Mouse (Mus musculus) gastrocnemius, adult 2 months (tissue): ENCODE measurements around the gene Kcnn4. TPM values are rescaled to one million over a fixed set of nuclear protein-coding genes. Genes with fewer than 3 reads are reported as not detected.

Source experiments
- DNase-seq: peaks from one replicate; pipeline ENCODE4 v3.0.0; 2022
- H3K27ac ChIP-seq: fragments of 200-600 bp; 2 replicates; pipeline ENCODE4 v1.8.1; 2022; ENCODE audit warnings: mild to moderate bottlenecking
- H3K4me3 ChIP-seq: fragments of 200-600 bp; 2 replicates; pipeline ENCODE4 v1.8.1; 2022; ENCODE audit warnings: mild to moderate bottlenecking, moderate library complexity
- CTCF ChIP-seq: fragments of 200-600 bp; IDR thresholded peaks from 2 replicates; pipeline ENCODE4 v1.8.1; 2022; ENCODE audit warnings: antibody characterized with exemption, mild to moderate bottlenecking, moderate library complexity
- intact Hi-C: fragments of 180-260 bp; cut with DNase I; formaldehyde crosslinking; loops from one replicate; pipeline ENCODE4 v1.15.1; 2025
- total RNA-seq, 2 experiments: library from RNA; stranded (reverse); gene quantifications; 2 replicates each; pipeline ENCODE4 v1.2.3; 2021

Kcnn4 gene
- total RNA-seq, 2 experiments from 2014 or later, result 0.25 to 0.64 TPM

- DNase-seq, result no peak
- intact Hi-C loops, result no loop called here
Observed at GRCm38 (mm10) chr7:24402851-24403250, 32.8 kb downstream of the Kcnn4 start.

GRCm38 (mm10) chr7:24405649-24406048, 35.6 kb downstream of the Kcnn4 start:
- no peak overlapping the region for H3K4me3 ChIP-seq
- intact Hi-C loops, result loop anchor here (2.0 kb wide), 1 partner anchor 41 kb away; no protein-coding TSS in a partner anchor
- DNase-seq, result no peak
- TF ChIP-seq CTCF, result no peak
- no peak overlapping the region for H3K27ac ChIP-seq

More at GRCm38 (mm10) chr7:24402851-24403250, 32.8 kb downstream of the Kcnn4 start:
- TF ChIP-seq CTCF, result peak; percentile 50
- Histone ChIP-seq H3K27ac (no peak overlapping the region), H3K4me3 (no peak overlapping the region)

- H3K4me3 ChIP-seq, result no peak overlapping the region
- H3K27ac ChIP-seq, result peak overlapping the region; percentile 6; the same call in 1 of the 2 replicates
- peak; percentile 68 for DNase-seq
- intact Hi-C loops, result loop anchor here (2.0 kb wide), 1 partner anchor 42 kb away; no protein-coding TSS in a partner anchor
- TF ChIP-seq CTCF, result peak; percentile 88
Observed at GRCm38 (mm10) chr7:24406528-24407344, 36.7 kb downstream of the Kcnn4 start.

- intact Hi-C loops, result no loop called here
- Histone ChIP-seq H3K4me3 (no peak overlapping the region), H3K27ac (no peak overlapping the region)
- TF ChIP-seq CTCF, result no peak
- DNase-seq, result no peak
Observed at GRCm38 (mm10) chr7:24408186-24408585, 38.1 kb downstream of the Kcnn4 start.

GRCm38 (mm10) chr7:24410123-24410522, 40.1 kb downstream of the Kcnn4 start:
- intact Hi-C loops, result no loop called here
- no peak for DNase-seq
- no peak overlapping the region for H3K27ac ChIP-seq
- H3K4me3 ChIP-seq, result no peak overlapping the region
- TF ChIP-seq CTCF, result no peak

GRCm38 (mm10) chr7:24410831-24411230, 40.8 kb downstream of the Kcnn4 start:
- Histone ChIP-seq H3K4me3 (no peak overlapping the region), H3K27ac (no peak overlapping the region)
- DNase-seq, result no peak
- intact Hi-C loops, result no loop called here
- TF ChIP-seq CTCF, result no peak

- Histone ChIP-seq H3K27ac (no peak overlapping the region), H3K4me3 (no peak overlapping the region)
- intact Hi-C loops, result no loop called here
- TF ChIP-seq CTCF, result no peak
- DNase-seq, result no peak
Observed at GRCm38 (mm10) chr7:24413630-24414029, 43.6 kb downstream of the Kcnn4 start.

- intact Hi-C loops, result no loop called here
Observed at GRCm38 (mm10) chr7:24415261-24415660, 45.2 kb downstream of the Kcnn4 start.

GRCm38 (mm10) chr7:24419579-24419978, 49.5 kb downstream of the Kcnn4 start:
- H3K27ac ChIP-seq, result no peak overlapping the region
- TF ChIP-seq CTCF, result no peak
- DNase-seq, result no peak
- no peak overlapping the region for H3K4me3 ChIP-seq
- intact Hi-C loops, result no loop called here

More at GRCm38 (mm10) chr7:24415261-24415660, 45.2 kb downstream of the Kcnn4 start:
- no peak for DNase-seq
- Histone ChIP-seq H3K27ac (no peak overlapping the region), H3K4me3 (no peak overlapping the region)
- TF ChIP-seq CTCF, result no peak

- intact Hi-C loops, result no loop called here
- Histone ChIP-seq H3K27ac (no peak overlapping the region), H3K4me3 (no peak overlapping the region)
- TF ChIP-seq CTCF, result no peak
- no peak for DNase-seq
Observed at GRCm38 (mm10) chr7:24421648-24422047, 51.6 kb downstream of the Kcnn4 start.

- H3K4me3 ChIP-seq, result no peak overlapping the region
- intact Hi-C loops, result no loop called here
- TF ChIP-seq CTCF, result no peak
- DNase-seq, result no peak
- no peak overlapping the region for H3K27ac ChIP-seq
Observed at GRCm38 (mm10) chr7:24422251-24422650, 52.2 kb downstream of the Kcnn4 start.

- Histone ChIP-seq H3K4me3 (no peak overlapping the region), H3K27ac (no peak overlapping the region)
- DNase-seq, result no peak
- intact Hi-C loops, result no loop called here
- TF ChIP-seq CTCF, result no peak
Observed at GRCm38 (mm10) chr7:24423107-24423763, 53.2 kb downstream of the Kcnn4 start.

GRCm38 (mm10) chr7:24423956-24424732, 54.1 kb downstream of the Kcnn4 start:
- H3K27ac ChIP-seq, result no peak overlapping the region
- intact Hi-C loops, result no loop called here
- no peak for TF ChIP-seq CTCF
- no peak overlapping the region for H3K4me3 ChIP-seq
- DNase-seq, result peak; percentile 58
